ENCODE assay signal across 8 mouse cellular contexts in the genomic region with DNA sequence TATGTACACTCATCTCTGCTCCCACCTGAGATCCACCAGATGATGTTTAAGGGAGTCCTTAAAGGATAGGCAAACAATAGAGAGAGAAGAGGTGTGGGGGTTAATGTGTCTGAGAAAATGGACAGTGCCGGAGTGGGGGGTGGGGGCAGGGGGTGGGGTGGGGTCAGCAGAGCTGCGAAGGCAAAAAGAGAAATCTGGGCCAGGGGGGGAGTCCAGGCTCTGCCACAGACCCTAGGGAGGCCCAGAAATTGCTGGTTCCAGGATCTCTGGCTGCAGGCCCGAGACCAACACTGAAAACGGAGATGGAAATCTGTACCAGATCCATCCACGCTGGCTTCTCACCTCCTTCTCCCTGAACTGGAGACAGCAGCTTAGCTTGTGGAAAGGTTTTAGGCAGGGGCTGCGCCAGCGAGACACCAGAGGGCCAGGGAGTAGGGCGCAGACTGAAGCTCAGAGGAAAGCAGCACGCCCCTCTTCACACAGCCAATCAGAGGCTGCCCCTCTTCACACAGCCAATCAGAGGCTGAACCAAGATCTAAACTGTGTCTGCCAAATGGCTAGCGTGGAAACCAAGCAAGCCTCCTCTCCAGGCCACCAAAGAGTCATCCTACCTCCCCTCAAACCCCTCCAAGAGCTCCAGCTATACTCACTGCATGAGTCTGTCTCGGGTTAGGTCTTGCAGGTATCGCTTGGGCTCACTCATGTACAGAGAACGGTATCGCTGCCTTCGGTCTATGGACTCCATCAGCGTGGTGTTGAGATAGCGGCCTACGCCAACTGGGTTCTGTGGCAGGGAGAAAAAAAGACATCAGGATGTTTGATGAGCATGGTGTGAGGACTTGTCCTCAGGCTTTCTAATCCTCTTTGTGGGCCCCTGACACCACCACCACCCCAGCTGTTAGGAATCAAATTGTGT. TPM values are rescaled to one million over a fixed set of nuclear protein-coding genes. Genes with fewer than 3 reads are reported as not detected.
A peak's percentile ranks its signal among the peaks of the same experiment; 100 is the strongest.
DNase-seq lines count a peak whose midpoint lies in the region; ATAC-seq lines count a peak whose summit lies in the region.

No protein-coding gene starts in this region.

- H3K4me3 ChIP-seq in heart, embryonic 11.5 days (ENCODE audit: low read depth, low read length) = 0 out of 2 replicates have a peak overlapping the region, but pooled peaks have one; percentile 12
- peak overlapping the region; percentile 24; the same call in 1 of the 2 replicates for H3K4me3 ChIP-seq in hindbrain, embryonic 15.5 days
- peak overlapping the region; percentile 12; the same call in 1 of the 2 replicates for H3K4me3 ChIP-seq in midbrain, embryonic 13.5 days (replicated peaks)

- DNase-seq in heart, adult 9 months (ENCODE audit: low spot score in 2 of 2) = no peak
- DNase-seq in gastrocnemius, postnatal 14 days = no peak
- DNase-seq in Muller cell, postnatal 12 days (ENCODE audit: inconsistent ontology term) = no peak
- no peak for DNase-seq in right cerebral cortex, postnatal 36 days (ENCODE audit: low spot score in 2 of 2)

- H3K9ac ChIP-seq in heart, embryonic 11.5 days (ENCODE audit: low read depth, low read length) = peak overlapping the region; percentile 28; the same call in 1 of the 2 replicates
- H3K9ac ChIP-seq in hindbrain, embryonic 15.5 days = 0 out of 2 replicates have a peak overlapping the region, but pooled peaks have one; percentile 27
- peak overlapping the region; percentile 34 for H3K9ac ChIP-seq in midbrain, embryonic 13.5 days (replicated peaks)

- ATAC-seq in heart, embryonic 11.5 days (replicated peaks; ENCODE audit: insufficient number of reproducible peaks, low FRiP score, low TSS enrichment) = peak; percentile 86; the same call in 1 of the 2 replicates
- ATAC-seq in common myeloid progenitor, adult 5-6 weeks (replicated peaks; ENCODE audit: low read depth, poor library complexity, severe bottlenecking) = 0 out of 2 replicates have a peak, but pooled peaks have one; percentile 50
- ATAC-seq in hindbrain, embryonic 15.5 days (ENCODE audit: low FRiP score, low read depth) = peak; percentile 92
- peak; percentile 95 for ATAC-seq in midbrain, embryonic 13.5 days

- intact Hi-C loops in gastrocnemius, postnatal 14 days (cut with DNase I; ENCODE audit: low total_unique reads) = no loop called here

- no peaks in the 10 kb centered on the region for H3K9me3 ChIP-seq in heart, embryonic 11.5 days (replicated peaks; ENCODE audit: control insufficient read depth, low read length)
- H3K9me3 ChIP-seq in hindbrain, embryonic 15.5 days = no peaks in the 10 kb centered on the region
- H3K9me3 ChIP-seq in midbrain, embryonic 13.5 days = no peaks in the 10 kb centered on the region

- WGBS in heart, embryonic 11.5 days (ENCODE audit: insufficient replicate concordance) = 34% methylated on average over 18 of the region's 18 CpGs
- WGBS in hindbrain, embryonic 15.5 days = 41% methylated on average over 18 of the region's 18 CpGs
- WGBS in midbrain, embryonic 13.5 days = 44% methylated on average over 18 of the region's 18 CpGs

- H3K36me3 ChIP-seq in heart, embryonic 11.5 days (ENCODE audit: control insufficient read depth, insufficient read depth, low read length) = no peaks in the 10 kb centered on the region
- no peaks in the 10 kb centered on the region for H3K36me3 ChIP-seq in hindbrain, embryonic 15.5 days
- H3K36me3 ChIP-seq in midbrain, embryonic 13.5 days = no peaks in the 10 kb centered on the region

- H3K4me2 ChIP-seq in heart, embryonic 11.5 days = peak overlapping the region; percentile 53
- peak overlapping the region; percentile 47 for H3K4me2 ChIP-seq in hindbrain, embryonic 15.5 days
- peak overlapping the region; percentile 42 for H3K4me2 ChIP-seq in midbrain, embryonic 13.5 days (replicated peaks)

- H3K27me3 ChIP-seq in heart, embryonic 11.5 days (ENCODE audit: control insufficient read depth, insufficient read depth, low read length) = 0 out of 2 replicates have a peak, but pooled peaks cover 3% of the 10 kb centered on the region
- H3K27me3 ChIP-seq in hindbrain, embryonic 15.5 days = no peaks in the 10 kb centered on the region
- no peaks in the 10 kb centered on the region for H3K27me3 ChIP-seq in midbrain, embryonic 13.5 days

- H3K4me1 ChIP-seq in heart, embryonic 11.5 days (ENCODE audit: control insufficient read depth, insufficient read depth, low read length) = 0 out of 2 replicates have a peak, but pooled peaks cover 4% of the 10 kb centered on the region
- peaks cover 6% of the 10 kb centered on the region; the same call in 1 of the 2 replicates for H3K4me1 ChIP-seq in hindbrain, embryonic 15.5 days (replicated peaks)
- H3K4me1 ChIP-seq in midbrain, embryonic 13.5 days (replicated peaks) = peaks cover 8% of the 10 kb centered on the region; the same call in 1 of the 2 replicates

- H3K27ac ChIP-seq in heart, embryonic 11.5 days (ENCODE audit: low read depth, low read length) = no peak overlapping the region
- H3K27ac ChIP-seq in hindbrain, embryonic 15.5 days (replicated peaks) = no peak overlapping the region
- H3K27ac ChIP-seq in midbrain, embryonic 13.5 days = no peak overlapping the region

RNA-seq across cellular contexts. Expression of gene Lexm, which starts 10.1 kb away (rescaled TPM):
- 0.34 and 1.3 TPM in 2 replicates for polyA plus RNA-seq in heart, embryonic 11.5 days (2014; fragmentation: Nextera tagmentation; extraction: Ambion mirVana)
- not detected in 2 replicates for total RNA-seq in common myeloid progenitor, adult 5-6 weeks (2017)
- not detected in 2 replicates for polyA plus RNA-seq in hindbrain, embryonic 15.5 days (2015; fragmentation: Nextera tagmentation; extraction: Ambion mirVana)
- polyA plus RNA-seq in midbrain, embryonic 13.5 days (2015; fragmentation: Nextera tagmentation; extraction: Ambion mirVana) = 0.13 TPM in 1 of 2 replicates, not detected in the other
- total RNA-seq in gastrocnemius, postnatal 14 days (2021) = not detected

RNA-seq across cellular contexts. Expression of gene Ttc22, which starts 15.3 kb away (rescaled TPM):
- 0.43 and 0.66 TPM in 2 replicates for polyA plus RNA-seq in heart, embryonic 11.5 days (2014; fragmentation: Nextera tagmentation; extraction: Ambion mirVana)
- total RNA-seq in common myeloid progenitor, adult 5-6 weeks (2017) = not detected in 2 replicates
- 1.5 and 2.4 TPM in 2 replicates for polyA plus RNA-seq in hindbrain, embryonic 15.5 days (2015; fragmentation: Nextera tagmentation; extraction: Ambion mirVana)
- 1.9 and 2.2 TPM in 2 replicates for polyA plus RNA-seq in midbrain, embryonic 13.5 days (2015; fragmentation: Nextera tagmentation; extraction: Ambion mirVana)
- under 1 TPM; 0.09 to 0.10 TPM for total RNA-seq in gastrocnemius, postnatal 14 days (2021)

RNA-seq across cellular contexts. Expression of gene Pars2, which starts 44.0 kb away (rescaled TPM):
- 11.3 and 12.2 TPM in 2 replicates for polyA plus RNA-seq in heart, embryonic 11.5 days (2014; fragmentation: Nextera tagmentation; extraction: Ambion mirVana)
- 7.2 and 7.7 TPM in 2 replicates for total RNA-seq in common myeloid progenitor, adult 5-6 weeks (2017)
- polyA plus RNA-seq in hindbrain, embryonic 15.5 days (2015; fragmentation: Nextera tagmentation; extraction: Ambion mirVana) = 9.6 and 10.3 TPM in 2 replicates
- 9.9 and 10.5 TPM in 2 replicates for polyA plus RNA-seq in midbrain, embryonic 13.5 days (2015; fragmentation: Nextera tagmentation; extraction: Ambion mirVana)
- 1 to 10 TPM; 2.6 to 2.9 TPM for total RNA-seq in gastrocnemius, postnatal 14 days (2021)

RNA-seq across cellular contexts. Expression of gene Dhcr24, which starts 46.1 kb away (rescaled TPM):
- 16.1 and 22.1 TPM in 2 replicates for polyA plus RNA-seq in heart, embryonic 11.5 days (2014; fragmentation: Nextera tagmentation; extraction: Ambion mirVana)
- 12.6 and 15.8 TPM in 2 replicates for total RNA-seq in common myeloid progenitor, adult 5-6 weeks (2017)
- polyA plus RNA-seq in hindbrain, embryonic 15.5 days (2015; fragmentation: Nextera tagmentation; extraction: Ambion mirVana) = 5.2 and 7.1 TPM in 2 replicates
- 7.8 and 8.9 TPM in 2 replicates for polyA plus RNA-seq in midbrain, embryonic 13.5 days (2015; fragmentation: Nextera tagmentation; extraction: Ambion mirVana)
- total RNA-seq in gastrocnemius, postnatal 14 days (2021) = 10 to 100 TPM in 1 of 2 experiments, 1 to 10 TPM in 1; 3.1 to 10.9 TPM
